In the genomic region with DNA sequence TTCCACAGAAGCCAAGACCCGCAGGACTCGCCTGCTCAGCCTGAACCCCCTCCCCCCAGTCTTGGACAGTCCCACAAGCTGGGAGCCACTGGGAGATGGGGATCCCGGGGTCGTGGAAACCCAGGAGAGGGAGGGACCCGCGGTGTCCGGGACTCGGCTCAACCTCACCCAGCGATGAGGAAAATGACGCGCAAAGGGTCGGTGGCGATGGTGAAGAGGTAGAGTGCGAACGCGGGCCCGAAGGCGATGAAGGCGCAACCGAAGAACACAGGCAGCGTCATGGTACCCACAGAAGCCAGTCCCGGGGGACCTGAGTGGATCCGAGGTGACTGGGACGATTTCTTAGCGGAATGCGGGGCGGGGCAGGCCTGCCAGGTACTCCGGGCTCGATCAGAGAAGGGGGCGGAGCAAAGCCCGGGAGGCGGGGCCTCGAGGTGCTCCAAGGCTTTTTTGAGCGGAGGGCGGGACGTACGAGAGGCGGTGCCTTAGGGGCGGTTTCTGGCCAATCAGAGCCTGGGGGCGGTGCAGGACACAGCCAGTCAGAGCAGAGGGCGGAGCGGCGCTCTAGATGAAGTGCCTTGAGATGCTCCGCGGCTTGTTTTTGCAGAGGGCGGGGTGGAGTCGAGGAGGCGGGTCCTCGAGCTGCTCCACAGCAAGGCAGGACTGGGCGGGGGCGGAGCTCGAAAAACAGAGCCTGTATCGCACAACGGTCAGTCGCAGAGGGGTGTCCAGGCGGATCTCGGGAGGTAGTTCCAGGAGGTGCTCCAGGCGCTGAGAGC, we compare ENCODE assay signal across 8 mouse cellular contexts. TPM values are rescaled to one million over a fixed set of nuclear protein-coding genes. Genes with fewer than 3 reads are reported as not detected.
DNase-seq lines count a peak whose midpoint lies in the region; ATAC-seq and TF ChIP-seq lines count a peak whose summit lies in the region.

A gene (minus strand): TSS at position 409 of the 779 bp plus-strand sequence.

- peaks cover 4% of the 10 kb centered on the region; the same call in 1 of the 2 replicates for H3K4me1 ChIP-seq in bone marrow, adult 2 months (ENCODE audit: control insufficient read depth, insufficient read depth, low read length)
- H3K4me1 ChIP-seq in embryonic facial prominence, embryonic 15.5 days: peaks cover 14% of the 10 kb centered on the region
- peaks cover 6% of the 10 kb centered on the region; the same call in 1 of the 2 replicates for H3K4me1 ChIP-seq in limb, embryonic 14.5 days (ENCODE audit: control insufficient read depth, insufficient read depth, low read length)
- H3K4me1 ChIP-seq in midbrain, postnatal 0 days (ENCODE audit: insufficient read depth, low read length): 0 out of 2 replicates have a peak, but pooled peaks cover 5% of the 10 kb centered on the region

- peak; percentile 48; the same call in 1 of the 2 replicates for TF ChIP-seq POLR2A in bone marrow, adult 2 months (IDR thresholded peaks at IDR 0.05; ENCODE audit: borderline replicate concordance, control insufficient read depth, low read depth, low read length)
- TF ChIP-seq POLR2A in limb, embryonic 14.5 days (IDR thresholded peaks at IDR 0.05; ENCODE audit: borderline replicate concordance, extremely low read depth, insufficient read depth, insufficient read length): no peak

- DNase-seq in 416B (ENCODE audit: low read depth): peak; percentile 91
- DNase-seq in heart, adult 8-10 months (ENCODE audit: low spot score): peak; percentile 98
- peak; percentile 100 for DNase-seq in kidney, adult 9 months
- DNase-seq in limb, embryonic 14.5 days (ENCODE audit: low spot score): peak; percentile 99
- DNase-seq in midbrain, postnatal 0 days (ENCODE audit: low spot score): peak; percentile 99
- peak; percentile 98 for DNase-seq in spleen, postnatal 14 days (ENCODE audit: low spot score in 2 of 2)

- no peaks in the 10 kb centered on the region for H3K36me3 ChIP-seq in embryonic facial prominence, embryonic 15.5 days
- no peaks in the 10 kb centered on the region for H3K36me3 ChIP-seq in limb, embryonic 14.5 days (ENCODE audit: control insufficient read depth, insufficient read depth, low read length)
- no peaks in the 10 kb centered on the region for H3K36me3 ChIP-seq in midbrain, postnatal 0 days (ENCODE audit: insufficient read depth, low read length)

- no peaks in the 10 kb centered on the region for H3K9me3 ChIP-seq in embryonic facial prominence, embryonic 15.5 days (replicated peaks)
- H3K9me3 ChIP-seq in limb, embryonic 14.5 days (ENCODE audit: control insufficient read depth, low read length): no peaks in the 10 kb centered on the region
- no peaks in the 10 kb centered on the region for H3K9me3 ChIP-seq in midbrain, postnatal 0 days (ENCODE audit: low read length)

- H3K9ac ChIP-seq in embryonic facial prominence, embryonic 15.5 days: peak within 1 kb of the TSS; percentile 44
- peak within 1 kb of the TSS; percentile 58 for H3K9ac ChIP-seq in limb, embryonic 14.5 days (ENCODE audit: low read depth, low read length, severe bottlenecking)
- peak within 1 kb of the TSS; percentile 59 for H3K9ac ChIP-seq in midbrain, postnatal 0 days (replicated peaks; ENCODE audit: low read length, poor library complexity, severe bottlenecking)

- 1% methylated on average over 58 of the region's 58 CpGs for WGBS in bone marrow, adult 2 months
- WGBS in embryonic facial prominence, embryonic 15.5 days: under 1% methylated on average over 58 of the region's 58 CpGs
- WGBS in limb, embryonic 14.5 days: under 1% methylated on average over 57 of the region's 58 CpGs
- under 1% methylated on average over 58 of the region's 58 CpGs for WGBS in midbrain, postnatal 0 days

- H3K4me2 ChIP-seq in embryonic facial prominence, embryonic 15.5 days (replicated peaks): peak within 1 kb of the TSS; percentile 89
- H3K4me2 ChIP-seq in limb, embryonic 14.5 days (replicated peaks; ENCODE audit: low read depth, low read length, severe bottlenecking): peak within 1 kb of the TSS; percentile 84
- peak within 1 kb of the TSS; percentile 92 for H3K4me2 ChIP-seq in midbrain, postnatal 0 days (ENCODE audit: low read depth, low read length, poor library complexity, severe bottlenecking)

- H3K27me3 ChIP-seq in embryonic facial prominence, embryonic 15.5 days: no peaks in the 10 kb centered on the region
- H3K27me3 ChIP-seq in limb, embryonic 14.5 days (ENCODE audit: control insufficient read depth, insufficient read depth, low read length): no peaks in the 10 kb centered on the region
- H3K27me3 ChIP-seq in midbrain, postnatal 0 days (ENCODE audit: insufficient read depth, low read length): no peaks in the 10 kb centered on the region

- H3K27ac ChIP-seq in bone marrow, adult 2 months (ENCODE audit: control insufficient read depth, insufficient read depth, low read depth, low read length, poor library complexity): peak within 1 kb of the TSS; percentile 42
- peak within 1 kb of the TSS; percentile 17; the same call in 1 of the 2 replicates for H3K27ac ChIP-seq in embryonic facial prominence, embryonic 15.5 days (replicated peaks)
- H3K27ac ChIP-seq in limb, embryonic 14.5 days (replicated peaks; ENCODE audit: low read depth, low read length): no peak within 1 kb of the TSS
- H3K27ac ChIP-seq in midbrain, postnatal 0 days (ENCODE audit: low read depth, low read length): peak within 1 kb of the TSS; percentile 32; the same call in 1 of the 2 replicates

- peak within 1 kb of the TSS; percentile 88 for H3K4me3 ChIP-seq in bone marrow, adult 2 months (replicated peaks; ENCODE audit: control insufficient read depth, low read depth, low read length)
- peak within 1 kb of the TSS; percentile 73 for H3K4me3 ChIP-seq in embryonic facial prominence, embryonic 15.5 days (replicated peaks)
- peak within 1 kb of the TSS; percentile 64 for H3K4me3 ChIP-seq in limb, embryonic 14.5 days (replicated peaks; ENCODE audit: low read length)
- peak within 1 kb of the TSS; percentile 59 for H3K4me3 ChIP-seq in midbrain, postnatal 0 days (ENCODE audit: low read depth, low read length)

- peak; percentile 5; the same call in 1 of the 2 replicates for TF ChIP-seq CTCF in bone marrow, adult 2 months (IDR thresholded peaks at IDR 0.05; ENCODE audit: control insufficient read depth, insufficient read depth, low read length)
- TF ChIP-seq CTCF in midbrain, postnatal 0 days (IDR thresholded peaks at IDR 0.05): no peak

- peak; percentile 100 for ATAC-seq in embryonic facial prominence, embryonic 15.5 days (ENCODE audit: insufficient number of reproducible peaks, low FRiP score, low TSS enrichment, low read depth)
- ATAC-seq in limb, embryonic 14.5 days (ENCODE audit: low FRiP score, low read depth): peak; percentile 99
- peak; percentile 99 for ATAC-seq in midbrain, postnatal 0 days (ENCODE audit: low FRiP score)

RNA-seq across cellular contexts. Expression of the gene that starts here (rescaled TPM):
- 1.7 and 5.8 TPM in 2 replicates for polyA plus RNA-seq in bone marrow, adult 2 months (2011; ENCODE audit: insufficient read depth, insufficient read length, low replicate concordance, missing spikeins)
- 5.2 and 5.3 TPM in 2 replicates for polyA plus RNA-seq in embryonic facial prominence, embryonic 15.5 days (2015; fragmentation: Nextera tagmentation; extraction: Ambion mirVana)
- 1 to 10 TPM in 3 of 4 experiments, under 1 TPM in 1; 1.00 to 1.9 (median 1.2) TPM for total RNA-seq in heart, adult 8-10 months (2022)
- 1.7 and 2.5 TPM in 2 replicates for polyA plus RNA-seq in limb, embryonic 14.5 days (2012; rRNA removed)
- 2.8 and 4.3 TPM in 2 replicates for polyA plus RNA-seq in limb, embryonic 14.5 days (2014; fragmentation: Nextera tagmentation; extraction: Ambion mirVana)
- 1.3 and 4.1 TPM in 2 replicates for total RNA-seq in midbrain, postnatal 0 days (2014; rRNA removed)
- polyA plus RNA-seq in midbrain, postnatal 0 days (2015; fragmentation: Nextera tagmentation; extraction: Ambion mirVana): 3.4 TPM in 2 replicates
